Mouse (Mus musculus) C2C12 (cell line): ENCODE measurements around the gene Syk.

Experiments used
- CEBPB ChIP-seq: IDR thresholded peaks from one replicate; pipeline ENCODE4 v1.6.1; 2011; ENCODE audit warnings: low read depth, mild to moderate bottlenecking, control low read depth, moderate library complexity
- CTCF ChIP-seq: IDR thresholded peaks from one replicate; pipeline ENCODE4 v1.5.1; 2011; ENCODE audit not compliant: control insufficient read depth, insufficient read depth, insufficient read length
- MAX ChIP-seq: IDR thresholded peaks from one replicate; pipeline ENCODE4 v1.6.1; 2011; ENCODE audit warnings: mild to moderate bottlenecking, control low read depth
- MYOD1 ChIP-seq: IDR thresholded peaks from one replicate; pipeline ENCODE4 v1.6.1; 2011; ENCODE audit warnings: low read depth; ENCODE audit not compliant: control insufficient read depth, insufficient read length
- MYOG ChIP-seq: IDR thresholded peaks from one replicate; pipeline ENCODE4 v1.6.1; 2011; ENCODE audit not compliant: control insufficient read depth, insufficient read length; ENCODE audit errors: extremely low read depth
- USF1 ChIP-seq: IDR thresholded peaks from one replicate; pipeline ENCODE4 v1.6.1; 2011; ENCODE audit warnings: low read depth, mild to moderate bottlenecking, control low read depth, moderate library complexity

DNA sequence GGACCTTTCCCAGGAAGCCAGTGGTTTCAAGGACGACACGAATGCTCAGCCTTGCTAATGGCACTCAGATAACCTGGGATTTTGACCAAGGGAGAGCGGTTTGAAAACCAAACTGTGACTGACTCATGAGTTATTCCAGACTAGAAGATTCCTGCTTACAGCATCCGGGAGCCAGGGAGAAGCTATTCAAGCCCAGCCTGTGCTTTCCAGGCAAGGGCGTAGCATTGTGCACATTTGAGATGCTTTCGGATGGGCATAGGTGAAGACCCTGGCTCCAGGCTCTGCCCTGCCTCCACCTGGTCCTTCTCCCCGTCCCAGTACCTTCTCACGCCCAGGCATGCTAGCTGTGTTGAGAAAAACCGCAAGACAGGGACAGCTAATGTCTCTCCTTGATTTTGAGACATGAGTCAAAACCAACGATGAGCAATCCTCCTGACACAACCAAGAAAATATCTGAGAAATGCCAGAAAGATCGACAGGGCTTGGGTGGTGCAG, 76.2 kb downstream of the Syk start:
- TF ChIP-seq CTCF (no peak), USF1 (no peak), CEBPB (peak; percentile 71), MAX (peak; percentile 59), MYOG (no peak), MYOD1 (peak; percentile 40)
